Mouse (Mus musculus) adrenal gland, postnatal 10 days (tissue): ENCODE results near the gene Zfp804a. TPM values are rescaled to one million over a fixed set of nuclear protein-coding genes. Genes with fewer than 3 reads are reported as not detected.
A peak's percentile ranks its signal among the peaks of the same experiment; 100 is the strongest.

ENCODE experiments used
- DNase-seq: peaks from one replicate; pipeline ENCODE4 v3.0.0; 2021; ENCODE audit warnings: mixed read lengths
- long read RNA-seq, 2 experiments: library from polyadenylated mRNA; stranded (forward); transcript quantifications; one replicate each; pipeline ENCODE4 v2.0.0; 2021
- total RNA-seq, 2 experiments: library from RNA; stranded (reverse); gene quantifications; 2 replicates each; pipeline ENCODE4 v1.2.3; 2021

The Zfp804a gene
- total RNA-seq, result 1 to 10 TPM in 1 of 2 experiments, under 1 TPM in 1; 0.72 to 1.5 TPM
- long read RNA-seq, experiment 1, result 0 reads
- long read RNA-seq, experiment 2, result 0 reads

GRCm38 (mm10) chr2:82053185-82053891, at the start of gene Zfp804a:
Gene Zfp804a, plus strand, starts transcription at chr2:82053222.
- peak; percentile 17 for DNase-seq

DNA sequence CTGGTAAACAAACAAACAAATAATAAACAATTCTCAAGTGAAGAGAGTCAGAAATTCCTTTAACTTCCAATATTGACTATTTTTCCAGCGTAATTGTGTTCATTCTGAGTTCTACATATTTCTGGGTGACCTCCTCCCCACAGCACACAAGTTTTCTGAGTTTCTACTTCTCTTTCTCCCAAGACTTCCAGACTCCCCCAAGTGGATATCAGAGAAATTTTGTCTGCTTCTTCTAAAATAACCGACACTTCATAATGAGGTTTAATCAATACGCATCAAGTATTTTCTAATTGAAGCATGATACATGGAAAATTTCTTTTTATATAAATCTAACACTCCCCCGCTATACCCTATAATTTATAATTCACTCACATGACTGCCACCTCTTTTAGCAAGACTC, 1.4 kb upstream of the Zfp804a start:
- no peak for DNase-seq

GRCm38 (mm10) chr2:82052338-82053184, 461 bp upstream of the Zfp804a start:
- peak; percentile 6 for DNase-seq

GRCm38 (mm10) chr2:82054446-82054845, 1.4 kb downstream of the Zfp804a start:
- no peak for DNase-seq

DNA sequence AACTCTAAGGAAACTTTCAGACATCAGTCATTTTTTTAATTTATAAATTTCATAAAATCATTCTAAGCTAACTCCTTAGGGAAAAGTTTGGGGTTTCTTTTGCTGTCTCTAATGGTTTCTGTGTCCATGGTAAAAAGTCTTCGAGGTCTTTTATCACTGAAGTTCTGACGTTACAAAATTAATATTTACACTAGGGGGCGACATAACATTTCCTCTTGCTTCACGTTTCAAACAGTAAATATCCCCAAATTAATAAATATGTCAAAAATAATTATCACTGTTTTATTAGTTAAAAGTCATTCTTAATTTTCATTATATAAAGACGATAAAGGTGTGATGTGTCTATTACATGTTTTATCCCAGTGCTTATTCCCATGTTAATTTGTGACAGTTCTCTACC, 11.6 kb downstream of the Zfp804a start:
- DNase-seq, result no peak

DNA sequence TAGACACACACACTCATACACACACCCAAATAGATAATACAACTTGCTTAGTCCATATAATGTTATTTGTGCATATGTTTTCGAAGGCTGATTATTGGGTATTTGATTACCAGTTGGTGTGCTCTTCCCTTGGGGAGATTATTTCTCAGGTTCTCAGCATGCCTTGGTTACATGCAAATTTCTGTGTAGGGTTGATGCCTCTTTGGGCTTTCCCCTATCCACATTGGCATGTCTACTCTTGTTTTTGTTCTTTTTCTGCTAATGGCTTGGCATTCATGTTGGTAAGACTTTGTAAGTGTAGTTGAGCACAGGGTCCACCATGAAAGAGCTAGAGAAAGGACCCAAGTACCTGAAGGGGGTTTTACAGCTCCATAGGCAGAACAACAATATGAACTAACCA, 14.9 kb downstream of the Zfp804a start:
- DNase-seq, result no peak

- no peak for DNase-seq
Measured at GRCm38 (mm10) chr2:82069172-82069571, 16.1 kb downstream of the Zfp804a start.

DNA sequence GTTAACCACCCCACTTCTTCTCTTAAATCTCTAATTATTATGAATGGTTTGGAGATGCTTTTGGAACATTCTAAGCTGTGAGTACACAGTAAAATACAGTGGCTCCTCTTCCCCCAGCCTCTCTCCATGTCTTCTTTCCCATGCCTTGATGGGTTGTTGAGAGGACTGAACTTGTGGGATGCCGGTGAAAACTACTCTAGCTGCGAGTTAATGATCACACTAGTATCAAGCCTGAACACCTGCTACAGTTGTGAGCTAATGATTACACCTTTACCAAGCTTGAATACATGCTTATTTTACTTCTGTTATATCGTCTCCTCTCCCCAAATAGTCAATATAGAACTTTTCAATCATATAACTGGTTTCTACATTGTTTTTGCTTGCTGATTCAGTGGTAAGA, 23.9 kb downstream of the Zfp804a start:
- DNase-seq, result no peak

GRCm38 (mm10) chr2:82078287-82078994, 25.4 kb downstream of the Zfp804a start:
- no peak for DNase-seq

DNA sequence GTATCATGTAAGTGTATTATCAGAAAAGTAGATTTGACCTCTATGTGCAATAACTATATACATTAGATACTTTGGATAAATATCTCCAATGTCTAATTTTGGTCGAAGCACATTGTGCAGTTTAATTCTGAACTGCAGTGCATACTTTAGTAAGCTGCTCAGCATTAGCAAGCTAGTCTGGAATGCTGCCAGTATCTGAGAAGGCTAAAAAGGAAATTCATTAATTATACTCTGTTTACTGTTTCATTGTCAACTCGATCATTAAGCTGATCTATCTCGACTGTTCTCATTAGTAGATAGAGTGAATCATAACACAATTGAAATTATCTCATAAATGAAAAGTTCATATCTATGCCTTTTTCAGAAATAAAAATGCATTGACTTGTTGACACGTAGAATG, 27.7 kb downstream of the Zfp804a start:
- DNase-seq, result no peak

DNA sequence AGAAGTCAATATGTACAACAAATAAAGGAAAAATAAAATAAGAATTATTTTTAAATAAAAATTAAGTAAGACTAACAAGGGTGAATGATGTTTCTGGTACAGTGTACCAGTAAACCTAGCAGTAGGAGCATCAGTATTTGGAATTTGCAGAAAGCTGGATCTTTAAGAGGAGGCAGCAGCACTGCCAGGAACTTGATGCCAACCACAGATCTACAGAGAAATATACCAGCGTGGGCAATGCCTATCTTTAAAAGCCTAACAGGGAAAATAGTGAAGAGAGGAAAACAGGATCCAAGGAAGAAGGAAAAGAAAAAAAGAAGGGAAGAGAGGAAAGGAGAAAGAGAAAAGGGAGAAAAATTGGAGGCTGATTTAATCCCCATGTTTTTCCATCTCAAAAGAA, 60.1 kb downstream of the Zfp804a start:
- DNase-seq, result no peak

DNA sequence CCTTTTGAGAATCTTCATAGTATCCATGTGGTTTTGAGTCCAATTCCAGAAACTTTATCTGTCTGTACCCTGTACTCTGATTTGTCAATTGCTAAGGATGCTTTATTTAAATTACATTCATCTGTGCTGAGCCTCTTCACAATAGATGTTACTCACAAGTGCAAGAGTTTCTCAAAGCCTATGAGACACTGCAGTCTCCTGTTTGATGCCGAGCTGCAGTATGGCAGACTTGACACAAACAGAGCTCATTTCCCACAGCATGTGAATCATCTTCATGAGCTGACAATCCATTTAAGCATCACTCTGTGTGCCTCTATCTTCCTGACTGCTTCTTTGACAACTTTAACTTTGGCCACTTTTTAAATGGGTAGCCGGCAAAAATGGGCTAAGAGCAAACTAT, 60.6 kb downstream of the Zfp804a start:
- DNase-seq, result no peak

DNA sequence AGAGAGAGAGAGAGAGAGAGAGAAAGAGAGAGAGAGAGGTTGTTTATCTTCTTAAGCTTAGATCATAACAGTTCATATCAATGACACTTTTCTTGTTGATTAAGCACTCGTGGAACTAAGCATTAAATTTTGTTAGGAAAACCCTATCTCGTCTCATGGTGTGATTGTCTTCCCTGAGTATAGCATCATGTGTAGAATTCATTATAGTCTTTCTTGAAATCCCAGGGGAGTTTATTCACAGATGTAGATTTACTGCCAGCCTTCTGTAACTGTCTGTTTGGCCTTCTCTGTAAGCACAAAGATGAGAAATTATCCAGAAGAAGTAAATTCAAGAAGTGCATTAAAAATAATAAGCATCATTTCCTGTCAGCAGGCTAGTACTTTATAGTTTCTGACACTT, 66.6 kb downstream of the Zfp804a start:
- DNase-seq, result no peak

DNA sequence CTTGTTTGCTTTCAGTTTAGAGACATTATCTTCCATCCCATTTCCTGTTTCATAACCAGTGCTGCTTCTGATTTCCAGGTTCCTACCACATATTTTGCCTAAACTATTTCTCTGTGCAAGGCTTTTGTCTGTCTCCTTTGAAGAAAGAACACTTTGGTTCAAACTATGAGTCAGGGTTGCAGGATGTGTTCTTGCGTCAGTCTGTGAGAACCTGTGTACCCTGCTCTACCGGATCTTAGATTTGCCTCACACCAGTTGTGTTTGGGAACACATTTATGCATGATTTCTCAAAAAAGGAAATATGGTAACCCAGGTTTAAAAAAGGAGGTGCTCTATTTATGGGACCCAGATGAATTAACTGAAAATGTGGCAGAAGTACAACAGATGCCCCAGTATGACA, 125.7 kb downstream of the Zfp804a start:
- DNase-seq, result no peak

GRCm38 (mm10) chr2:82181010-82181409, 128.0 kb downstream of the Zfp804a start:
- no peak for DNase-seq

GRCm38 (mm10) chr2:82199901-82200300, 146.9 kb downstream of the Zfp804a start:
- no peak for DNase-seq

GRCm38 (mm10) chr2:82200616-82201015, 147.6 kb downstream of the Zfp804a start:
- DNase-seq, result no peak

- DNase-seq, result no peak
Measured at GRCm38 (mm10) chr2:82210605-82211004, 157.6 kb downstream of the Zfp804a start.

DNA sequence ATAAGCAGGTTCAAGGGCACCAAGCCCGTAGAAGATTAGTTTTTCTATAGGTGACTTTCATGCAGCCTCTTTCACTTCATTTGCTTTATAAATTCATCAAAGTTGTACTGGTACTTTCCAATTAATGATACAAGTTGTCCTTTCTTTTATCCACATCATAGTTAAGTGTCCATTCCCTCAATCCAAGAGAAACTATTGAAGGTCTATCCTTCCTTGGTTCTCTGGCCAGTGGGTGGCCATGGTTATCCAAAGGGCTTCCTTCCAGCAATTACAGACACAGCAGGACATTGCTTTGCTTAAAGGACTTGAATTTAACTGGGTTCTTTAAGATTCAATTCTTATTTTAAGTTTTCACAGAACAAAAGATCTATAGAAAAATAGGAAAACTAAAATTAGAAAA, 158.9 kb downstream of the Zfp804a start:
- DNase-seq, result no peak

- DNase-seq, result no peak
Measured at GRCm38 (mm10) chr2:82217873-82218272, 164.9 kb downstream of the Zfp804a start.

DNA sequence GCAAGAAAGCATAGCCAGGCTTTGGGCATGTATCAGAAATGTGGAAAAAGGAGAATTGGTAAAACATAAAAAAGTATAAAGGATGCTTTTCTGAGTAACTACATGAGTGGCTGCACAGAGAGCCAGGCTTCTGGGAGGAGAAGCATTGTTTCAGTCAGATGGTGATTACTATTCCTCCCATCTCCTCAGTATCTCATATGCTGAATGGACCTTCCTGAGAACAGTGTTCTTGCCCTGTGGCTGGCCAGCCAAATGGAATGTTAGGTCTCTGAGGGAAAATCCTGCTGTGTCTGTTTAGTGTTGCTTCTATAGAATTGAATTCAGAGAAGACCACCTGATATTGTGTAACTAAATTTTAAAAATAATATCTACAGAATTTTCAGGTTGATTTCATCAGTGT, 193.0 kb downstream of the Zfp804a start:
- DNase-seq, result no peak

GRCm38 (mm10) chr2:82246902-82247522, 194.0 kb downstream of the Zfp804a start:
- DNase-seq, result no peak
